Mouse (Mus musculus) forebrain, postnatal 0 days (tissue): ENCODE results near the gene Tubg2. TPM values are rescaled to one million over a fixed set of nuclear protein-coding genes. Genes with fewer than 3 reads are reported as not detected.

Source experiments
- ATAC-seq: fragments of 200-750 bp; cut with Nextera tagmentation; 2 replicates; pipeline ENCODE4 v1.8.0; 2017; ENCODE audit warnings: mild to moderate bottlenecking, moderate library complexity
- DNase-seq: peaks from one replicate; pipeline ENCODE4 v3.0.0-alpha.2; 2015
- H3K27ac ChIP-seq: fragments of 300-500 bp; sonication (generic); 2 replicates; pipeline ENCODE4 v1.5.1; 2014; ENCODE audit warnings: low read depth, mild to moderate bottlenecking, antibody characterized with exemption, low read length, moderate library complexity, mixed read lengths
- H3K27me3 ChIP-seq: fragments of 300-500 bp; sonication (generic); 2 replicates; pipeline ENCODE4 v1.6.1; 2014; ENCODE audit warnings: mild to moderate bottlenecking, low read length, mixed read lengths; ENCODE audit not compliant: insufficient read depth
- H3K36me3 ChIP-seq: fragments of 300-500 bp; sonication (generic); 2 replicates; pipeline ENCODE4 v1.6.1; 2014; ENCODE audit warnings: mild to moderate bottlenecking, moderate library complexity; ENCODE audit not compliant: insufficient read depth
- H3K4me1 ChIP-seq: fragments of 300-500 bp; sonication (generic); 2 replicates; pipeline ENCODE4 v1.6.1; 2014; ENCODE audit warnings: antibody characterized with exemption; ENCODE audit not compliant: insufficient read depth
- H3K4me2 ChIP-seq: fragments of 300-500 bp; sonication (generic); 2 replicates; pipeline ENCODE4 v1.6.1; 2014; ENCODE audit warnings: low read depth, mild to moderate bottlenecking, moderate library complexity
- H3K4me3 ChIP-seq: fragments of 300-500 bp; sonication (generic); 2 replicates; pipeline ENCODE4 v1.5.1; 2014; ENCODE audit warnings: low read depth, low read length, mixed read lengths
- H3K9ac ChIP-seq: fragments of 300-500 bp; sonication (generic); 2 replicates; pipeline ENCODE4 v1.6.1; 2014; ENCODE audit warnings: mild to moderate bottlenecking
- H3K9me3 ChIP-seq: fragments of 300-500 bp; sonication (generic); 2 replicates; pipeline ENCODE4 v1.6.1; 2016; ENCODE audit warnings: low read length
- CTCF ChIP-seq: sonication (generic); IDR thresholded peaks from 2 replicates; pipeline ENCODE4 v1.5.1; 2016; ENCODE audit warnings: antibody characterized with exemption, control low read depth, low read depth
- WGBS: fragments of 180-500 bp; shearing (Covaris S2); extraction: QIAGEN DNeasy Blood & Tissue Kit; methylation state at CpG from one replicate; pipeline ENCODE4 v1.1.7; 2014; 5-methylcytosine and 5-hydroxymethylcytosine counted together
- polyA plus RNA-seq: library from polyadenylated mRNA; unstranded; fragments of >200 nt; fragmentation: Nextera tagmentation; extraction: Ambion mirVana; gene quantifications from 2 replicates; pipeline ENCODE4 v1.2.1, GENCODE M21; 2015
- total RNA-seq: library from RNA; depleted of rRNA; stranded (reverse); fragments of >200 nt; gene quantifications from 2 replicates; pipeline ENCODE4 v1.2.3, GENCODE M21; 2014

The Tubg2 gene
- total and polyA plus RNA-seq, 2 experiments from 2014 or later: 28.6 to 69.7 TPM

DNA sequence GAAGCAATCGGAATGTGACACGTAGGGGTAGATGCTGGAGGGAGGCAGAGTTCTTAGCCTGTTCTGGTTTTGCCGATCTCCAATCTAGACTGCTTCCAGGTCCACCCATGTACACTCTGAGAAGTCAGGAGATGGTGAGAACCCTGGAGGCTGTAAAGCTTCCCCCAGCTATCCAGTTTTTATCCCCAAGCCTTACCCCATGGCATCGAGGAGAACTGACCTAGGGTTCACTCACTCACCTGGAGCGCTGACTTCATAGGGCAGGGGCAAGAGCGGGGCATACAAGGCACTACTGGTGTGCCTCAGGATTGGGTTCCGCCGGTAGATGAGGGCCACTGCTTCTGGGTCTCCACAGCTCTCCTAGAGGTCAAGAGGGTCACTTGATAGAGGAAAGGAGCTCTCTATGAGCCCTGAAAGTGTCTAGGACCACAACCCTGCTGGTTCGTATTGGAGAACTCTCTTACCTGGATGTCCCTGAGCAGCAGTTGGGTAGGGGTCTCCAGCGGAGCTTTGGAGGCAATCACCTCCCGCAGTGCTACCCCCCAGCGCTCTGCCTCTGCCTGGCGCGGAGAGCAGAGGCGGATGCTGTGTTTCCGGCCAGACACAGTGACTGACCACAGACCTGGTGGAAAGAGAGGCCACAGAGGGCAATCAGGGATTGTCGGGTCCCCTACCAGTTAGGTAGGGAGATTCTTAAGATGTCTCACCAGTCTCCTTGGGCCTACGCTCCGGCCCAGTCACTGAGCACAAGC is 11.7 kb downstream of the Tubg2 start:
- Histone ChIP-seq H3K27me3 (peaks cover 55% of the 10 kb centered on the region), H3K9me3 (no peaks in the 10 kb centered on the region), H3K27ac (no peak overlapping the region), H3K4me2 (no peak overlapping the region), H3K36me3 (peaks cover 13% of the 10 kb centered on the region), H3K4me1 (no peaks in the 10 kb centered on the region; the same call in none of the 2 replicates), H3K4me3 (no peak overlapping the region), H3K9ac (no peak overlapping the region)
- no peak for TF ChIP-seq CTCF
- DNase-seq (no peak), ATAC-seq (no peak)
- WGBS: 61% methylated on average over 19 of the region's 19 CpGs

GRCm38 (mm10) chr11:101167963-101168300 is 12.2 kb downstream of the Tubg2 start:
- no peak overlapping the region for H3K4me2 ChIP-seq
- H3K27me3 ChIP-seq: peaks cover 55% of the 10 kb centered on the region

DNA sequence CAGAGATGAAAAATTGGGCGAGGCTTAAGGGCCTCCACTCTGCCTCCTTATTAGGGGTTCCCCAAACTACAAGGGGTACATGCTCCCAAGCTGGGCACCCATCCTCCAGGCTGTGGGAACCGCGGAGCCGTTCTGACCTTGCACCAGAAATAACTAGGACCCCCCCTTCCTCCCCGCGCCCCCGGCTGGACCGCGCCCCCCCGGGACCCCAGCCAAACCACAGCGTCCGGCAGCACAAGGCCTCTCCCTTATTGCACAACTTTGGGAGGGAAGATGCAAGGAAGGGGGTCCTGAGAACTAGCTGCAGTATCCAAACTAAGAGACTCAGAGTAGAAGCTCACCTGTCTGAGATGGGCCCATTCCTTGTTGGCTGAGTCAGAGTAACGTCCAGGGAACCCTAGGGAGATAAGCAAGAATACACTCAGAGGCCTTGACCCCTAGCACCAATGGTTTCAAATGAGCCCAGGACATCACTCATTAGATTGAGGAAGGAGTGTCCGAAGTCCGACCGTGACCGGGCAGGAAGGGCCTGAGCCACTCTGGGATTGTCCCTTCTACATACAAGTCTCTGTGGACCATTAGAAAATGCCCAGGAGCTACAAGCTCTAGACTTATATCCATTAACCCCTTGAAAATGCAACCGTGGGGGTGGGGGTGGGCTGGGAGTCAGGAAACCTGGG is 12.7 kb downstream of the Tubg2 start:
- no peak overlapping the region for H3K4me2 ChIP-seq
- H3K27me3 ChIP-seq: peaks cover 56% of the 10 kb centered on the region
- H3K36me3 ChIP-seq: peaks cover 13% of the 10 kb centered on the region
- peaks cover 5% of the 10 kb centered on the region for H3K4me1 ChIP-seq
- H3K9me3 ChIP-seq: no peaks in the 10 kb centered on the region
- 71% methylated on average over 18 of the region's 18 CpGs for WGBS
- no peak overlapping the region for H3K9ac ChIP-seq
- no peak for TF ChIP-seq CTCF
- no peak for ATAC-seq
- no peak overlapping the region for H3K4me3 ChIP-seq
- H3K27ac ChIP-seq: no peak overlapping the region
- no peak for DNase-seq

More at GRCm38 (mm10) chr11:101167963-101168300, 12.2 kb downstream of the Tubg2 start:
- no peak overlapping the region for H3K27ac ChIP-seq
- 60% methylated on average over 8 of the region's 8 CpGs for WGBS
- DNase-seq: no peak
- no peak for TF ChIP-seq CTCF
- ATAC-seq: no peak
- H3K36me3 ChIP-seq: peaks cover 13% of the 10 kb centered on the region
- no peaks in the 10 kb centered on the region for H3K9me3 ChIP-seq
- peaks cover under 1% of the 10 kb centered on the region for H3K4me1 ChIP-seq
- no peak overlapping the region for H3K9ac ChIP-seq
- no peak overlapping the region for H3K4me3 ChIP-seq

DNA sequence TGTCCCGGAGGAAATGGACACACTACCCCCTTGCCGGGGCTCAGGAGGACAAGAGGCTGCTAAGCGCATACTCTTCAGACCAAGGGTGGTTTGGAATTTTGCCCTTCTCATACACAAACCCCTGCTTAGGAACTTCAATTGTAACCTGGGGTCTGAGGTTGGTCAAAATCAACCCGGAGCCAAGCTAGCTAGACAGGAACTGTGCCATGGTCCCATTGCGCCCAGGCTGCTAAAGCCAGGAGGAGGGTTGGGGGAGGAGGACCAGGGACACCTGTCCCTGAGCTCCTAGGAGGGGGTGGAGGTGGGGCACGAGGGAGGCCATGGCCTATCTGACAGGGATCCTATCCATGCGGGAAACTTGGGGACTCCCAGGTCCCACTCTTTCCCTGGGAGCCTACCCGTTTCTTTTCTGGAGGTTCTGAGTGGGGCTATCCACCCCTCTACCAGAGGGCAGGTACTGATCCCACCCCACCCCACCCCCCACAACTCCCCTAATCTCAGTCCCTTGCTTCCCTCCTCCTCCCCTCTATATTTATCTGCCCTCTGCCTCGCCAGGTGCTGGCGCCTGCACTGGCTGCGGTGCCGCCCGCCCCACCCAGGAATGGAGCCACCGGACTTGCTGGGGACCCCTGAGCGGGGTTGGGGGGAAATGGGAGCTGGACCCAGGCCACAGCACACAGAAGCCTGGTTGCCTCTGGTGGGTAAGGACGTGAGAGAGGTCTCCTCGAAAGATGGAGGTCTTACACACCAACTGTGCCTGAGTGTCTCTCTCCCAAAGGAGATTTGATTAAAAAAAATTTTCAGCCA is 13.8 kb downstream of the Tubg2 start:
- TF ChIP-seq CTCF: no peak
- Histone ChIP-seq H3K4me1 (peaks cover 15% of the 10 kb centered on the region), H3K9me3 (no peaks in the 10 kb centered on the region), H3K36me3 (peaks cover 13% of the 10 kb centered on the region), H3K27ac (no peak overlapping the region), H3K4me3 (peak overlapping the region; percentile 71), H3K9ac (peak overlapping the region; percentile 63; the same call in 1 of the 2 replicates), H3K27me3 (peaks cover 52% of the 10 kb centered on the region), H3K4me2 (peak overlapping the region; percentile 61)
- no peak for DNase-seq
- 18% methylated on average over 17 of the region's 17 CpGs for WGBS
- ATAC-seq: no peak

GRCm38 (mm10) chr11:101170354-101170810 is 14.7 kb downstream of the Tubg2 start, which contains the start of gene Cntnap1:
Cntnap1 (plus strand) TSS chr11:101170523.
- no peak for TF ChIP-seq CTCF
- H3K27ac ChIP-seq: peak within 1 kb of the TSS; percentile 64; the same call in 1 of the 2 replicates
- ATAC-seq: no peak
- peaks cover 52% of the 10 kb centered on the region for H3K27me3 ChIP-seq
- H3K36me3 ChIP-seq: peaks cover 9% of the 10 kb centered on the region
- peak within 1 kb of the TSS; percentile 71 for H3K4me3 ChIP-seq
- peak within 1 kb of the TSS; percentile 61 for H3K4me2 ChIP-seq
- WGBS: under 1% methylated on average over 35 of the region's 35 CpGs
- peak within 1 kb of the TSS; percentile 63 for H3K9ac ChIP-seq
- no peaks in the 10 kb centered on the region for H3K9me3 ChIP-seq
- DNase-seq: no peak
- peaks cover 18% of the 10 kb centered on the region for H3K4me1 ChIP-seq

GRCm38 (mm10) chr11:101170811-101171610 is 15.3 kb downstream of the Tubg2 start, which contains the start of gene Plekhh3:
Plekhh3 (minus strand) TSS chr11:101171351.
- Histone ChIP-seq H3K4me3 (peak within 1 kb of the TSS; percentile 71), H3K9ac (peak within 1 kb of the TSS; percentile 63), H3K27ac (peak within 1 kb of the TSS; percentile 74), H3K9me3 (no peaks in the 10 kb centered on the region), H3K36me3 (peaks cover 9% of the 10 kb centered on the region), H3K4me1 (peaks cover 18% of the 10 kb centered on the region), H3K4me2 (peak within 1 kb of the TSS; percentile 61), H3K27me3 (peaks cover 48% of the 10 kb centered on the region)
- WGBS: 1% methylated on average over 48 of the region's 50 CpGs
- TF ChIP-seq CTCF: peak; percentile 21
- DNase-seq (peak; percentile 98), ATAC-seq (peak; percentile 96)
